Mouse (Mus musculus) testis, adult 2 months (tissue): ENCODE measurements around the gene Adgrl2.

Experiments
- CTCF ChIP-seq: fragments of 200-500 bp; IDR thresholded peaks from 2 replicates; pipeline ENCODE4 v1.5.1; 2012; ENCODE audit warnings: low read depth, mild to moderate bottlenecking, inconsistent platforms, low read length, moderate library complexity; ENCODE audit not compliant: control insufficient read depth, insufficient read depth, insufficient replicate concordance
- POLR2A ChIP-seq: fragments of 200-500 bp; IDR thresholded peaks from 2 replicates; pipeline ENCODE4 v1.6.1; 2012; ENCODE audit warnings: low read depth, mild to moderate bottlenecking, inconsistent platforms, low read length, moderate library complexity; ENCODE audit not compliant: control insufficient read depth

GRCm38 (mm10) chr3:148842533-148842932 lies 147.8 kb downstream of the Adgrl2 start:
- TF ChIP-seq CTCF: no peak
- TF ChIP-seq POLR2A: no peak
